Mouse (Mus musculus) kidney, adult 2 months (tissue): ENCODE data around the gene Brat1.

Source experiments
- CTCF ChIP-seq: fragments of 200-500 bp; conservative IDR thresholded peaks from 2 replicates; pipeline ENCODE4 v1.5.1; 2011; ENCODE audit warnings: low read depth, mild to moderate bottlenecking, control low read depth, low read length, moderate library complexity, mixed read lengths; ENCODE audit not compliant: insufficient read depth, insufficient read length
- POLR2A ChIP-seq: fragments of 200-500 bp; IDR thresholded peaks from one replicate; pipeline ENCODE4 v1.6.1; 2011; ENCODE audit warnings: low read depth, low read length, control low read depth

- TF ChIP-seq POLR2A (no peak), CTCF (no peak)
Observed at GRCm38 (mm10) chr5:140682113-140682512, 22.7 kb upstream of the Brat1 start.
